Mouse (Mus musculus) midbrain, embryonic 16.5 days (tissue): ENCODE data around the gene Gpr18. TPM values are rescaled to one million over a fixed set of nuclear protein-coding genes. Genes with fewer than 3 reads are reported as not detected.

ENCODE experiments used
- ATAC-seq: fragments of 200-750 bp; cut with Nextera tagmentation; 2 replicates; pipeline ENCODE4 v1.8.0; 2017; ENCODE audit warnings: moderate TSS enrichment
- H3K27ac ChIP-seq: fragments of 300-500 bp; sonication (generic); 2 replicates; pipeline ENCODE4 v1.5.1; 2014; ENCODE audit warnings: mild to moderate bottlenecking, low read length, mixed read lengths
- H3K27me3 ChIP-seq: fragments of 300-500 bp; sonication (generic); 2 replicates; pipeline ENCODE4 v1.6.1; 2014; ENCODE audit warnings: low read depth, low read length, mixed read lengths; ENCODE audit not compliant: control insufficient read depth, insufficient read depth
- H3K36me3 ChIP-seq: fragments of 300-500 bp; sonication (generic); 2 replicates; pipeline ENCODE4 v1.6.1; 2014; ENCODE audit warnings: mild to moderate bottlenecking, low read length, moderate library complexity, mixed read lengths; ENCODE audit not compliant: control insufficient read depth, insufficient read depth
- H3K4me1 ChIP-seq: fragments of 300-500 bp; sonication (generic); 2 replicates; pipeline ENCODE4 v1.6.1; 2014; ENCODE audit warnings: mild to moderate bottlenecking, low read length, mixed read lengths; ENCODE audit not compliant: control insufficient read depth, insufficient read depth
- H3K4me2 ChIP-seq: fragments of 300-500 bp; sonication (generic); 2 replicates; pipeline ENCODE4 v1.6.1; 2014; ENCODE audit warnings: mild to moderate bottlenecking, low read length, mixed read lengths
- H3K4me3 ChIP-seq: fragments of 300-500 bp; sonication (generic); 2 replicates; pipeline ENCODE4 v1.5.1; 2014; ENCODE audit warnings: low read depth, mild to moderate bottlenecking, low read length, moderate library complexity, mixed read lengths
- H3K9ac ChIP-seq: fragments of 300-500 bp; sonication (generic); 2 replicates; pipeline ENCODE4 v1.6.1; 2014; ENCODE audit warnings: low read depth, low read length, mixed read lengths
- H3K9me3 ChIP-seq: fragments of 300-500 bp; sonication (generic); replicated peaks from 2 replicates; pipeline ENCODE4 v1.6.1; 2014; ENCODE audit warnings: mild to moderate bottlenecking, low read length, mixed read lengths; ENCODE audit not compliant: control insufficient read depth, poor library complexity, severe bottlenecking
- WGBS: fragments of 180-500 bp; shearing (Covaris S2); extraction: QIAGEN DNeasy Blood & Tissue Kit; methylation state at CpG from one replicate; pipeline ENCODE4 v1.1.7; 2014; 5-methylcytosine and 5-hydroxymethylcytosine counted together
- polyA plus RNA-seq: library from polyadenylated mRNA; unstranded; fragments of >200 nt; fragmentation: Nextera tagmentation; extraction: Ambion mirVana; gene quantifications from 2 replicates; pipeline ENCODE4 v1.2.1, GENCODE M21; 2015

Gpr18 gene
- polyA plus RNA-seq, 1 experiment from 2014 or later, result 0.16 TPM

DNA sequence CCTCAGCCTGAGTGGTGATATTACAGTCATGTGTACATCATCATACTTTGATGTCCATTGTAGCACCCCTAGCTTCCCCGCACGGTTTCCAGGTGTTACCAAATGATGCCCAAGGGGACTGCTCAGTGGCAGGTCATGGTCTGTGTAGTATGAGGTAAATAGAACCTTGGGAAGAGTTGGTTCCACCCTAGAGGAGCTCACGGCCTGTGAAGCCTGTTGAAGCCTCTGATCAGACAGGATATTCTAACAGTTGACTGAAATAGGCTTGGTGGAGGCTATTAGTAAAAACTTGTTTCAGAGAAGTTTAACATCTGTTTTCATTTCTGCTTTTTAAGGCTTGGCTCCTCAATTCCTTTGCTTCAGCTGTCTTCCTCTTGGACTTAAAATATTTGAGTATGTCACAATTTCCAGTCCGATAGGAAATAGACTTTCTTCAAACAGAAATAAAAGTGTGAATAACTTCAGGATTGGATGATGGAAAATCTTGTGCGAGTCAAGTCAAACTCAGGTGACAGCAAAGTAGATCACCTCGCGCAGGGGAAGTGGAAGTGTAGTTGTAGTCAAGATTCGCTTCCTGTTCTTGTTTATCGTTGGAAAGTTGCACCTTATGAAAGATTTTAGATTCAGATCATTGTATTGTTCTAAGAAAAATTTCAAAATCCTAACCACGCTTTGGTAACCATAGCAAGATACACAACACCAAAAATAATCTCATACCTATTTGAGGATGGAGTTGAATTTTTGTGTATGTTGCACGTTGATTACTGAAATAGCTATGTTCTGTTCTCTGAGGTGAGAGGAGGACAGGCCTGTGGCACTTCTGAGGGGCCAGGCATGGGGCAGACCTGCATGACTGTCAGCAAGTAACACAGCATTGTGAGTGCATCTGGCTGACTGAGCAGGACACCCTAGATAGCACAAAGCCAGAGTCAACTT, 22.9 kb upstream of the Gpr18 start:
- H3K27ac ChIP-seq, result no peak overlapping the region
- no peak overlapping the region for H3K4me3 ChIP-seq
- no peaks in the 10 kb centered on the region for H3K27me3 ChIP-seq
- no peak overlapping the region for H3K9ac ChIP-seq
- H3K4me1 ChIP-seq, result no peaks in the 10 kb centered on the region
- WGBS, result 96% methylated on average over 11 of the region's 11 CpGs
- no peak for ATAC-seq
- peaks cover 7% of the 10 kb centered on the region; the same call in 1 of the 2 replicates for H3K9me3 ChIP-seq
- peaks cover 8% of the 10 kb centered on the region; the same call in 1 of the 2 replicates for H3K36me3 ChIP-seq
- no peak overlapping the region for H3K4me2 ChIP-seq

DNA sequence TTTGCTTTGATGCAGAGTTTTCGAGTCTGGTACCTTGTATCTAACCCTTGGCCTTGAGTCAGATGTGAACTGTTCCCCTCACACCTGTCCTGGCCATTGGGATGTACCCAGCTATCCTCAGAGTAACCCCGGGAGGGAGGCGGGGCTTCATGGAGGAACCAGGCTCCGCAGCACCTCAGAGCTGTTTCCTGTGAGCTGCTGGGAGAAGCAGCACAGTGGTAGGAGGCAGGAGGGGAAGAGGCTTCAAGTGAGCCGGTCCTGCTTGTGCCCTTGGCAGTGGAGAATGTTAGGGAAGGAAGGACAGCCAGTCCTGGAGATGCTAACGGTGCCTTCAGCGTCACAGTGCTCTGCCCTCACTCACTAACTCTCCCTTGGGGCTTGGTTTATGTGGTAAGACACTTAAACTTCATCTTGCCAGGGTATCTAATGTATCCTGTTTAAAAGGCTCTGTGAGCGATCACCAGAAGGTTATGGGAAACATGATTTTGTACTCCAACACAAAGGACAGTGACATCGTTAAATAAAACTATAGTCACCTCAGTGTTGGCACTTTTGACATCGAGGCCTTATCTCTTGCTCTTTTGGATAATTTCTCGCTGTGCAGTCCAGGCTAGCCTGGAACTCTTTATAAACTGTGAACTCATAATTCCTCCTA, 22.1 kb upstream of the Gpr18 start:
- no peak overlapping the region for H3K9ac ChIP-seq
- WGBS, result 90% methylated on average over 11 of the region's 11 CpGs
- H3K9me3 ChIP-seq, result peaks cover 7% of the 10 kb centered on the region; the same call in 1 of the 2 replicates
- peaks cover 8% of the 10 kb centered on the region; the same call in 1 of the 2 replicates for H3K36me3 ChIP-seq
- no peaks in the 10 kb centered on the region for H3K27me3 ChIP-seq
- H3K4me1 ChIP-seq, result no peaks in the 10 kb centered on the region
- no peak overlapping the region for H3K4me3 ChIP-seq
- ATAC-seq, result no peak
- H3K4me2 ChIP-seq, result no peak overlapping the region
- H3K27ac ChIP-seq, result no peak overlapping the region

DNA sequence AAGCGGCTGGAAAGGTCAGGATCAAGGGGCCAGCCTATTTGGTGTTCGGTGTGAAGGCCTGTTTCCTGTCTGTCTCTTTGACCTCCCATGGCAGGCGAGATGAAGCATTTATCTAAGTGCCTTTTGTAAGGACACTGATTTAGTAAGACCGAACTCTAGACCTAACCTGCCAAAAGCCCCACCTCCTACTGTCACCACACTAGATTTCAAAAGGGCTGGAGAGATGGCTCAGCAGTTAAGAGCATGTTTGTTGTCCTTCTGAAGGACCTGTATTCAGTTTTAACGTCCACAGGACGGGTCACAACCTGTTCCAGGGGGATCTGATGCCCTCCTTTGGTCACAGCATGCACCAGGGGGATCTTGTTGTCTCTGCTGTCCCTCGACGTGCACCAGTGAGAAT, 21.3 kb upstream of the Gpr18 start:
- H3K4me3 ChIP-seq, result no peak overlapping the region
- WGBS, result 84% methylated on average over 8 of the region's 8 CpGs
- H3K4me2 ChIP-seq, result no peak overlapping the region
- peaks cover 8% of the 10 kb centered on the region; the same call in 1 of the 2 replicates for H3K36me3 ChIP-seq
- no peak for ATAC-seq
- H3K27me3 ChIP-seq, result no peaks in the 10 kb centered on the region
- H3K4me1 ChIP-seq, result no peaks in the 10 kb centered on the region
- no peak overlapping the region for H3K9ac ChIP-seq
- no peak overlapping the region for H3K27ac ChIP-seq
- peaks cover 7% of the 10 kb centered on the region; the same call in 1 of the 2 replicates for H3K9me3 ChIP-seq

DNA sequence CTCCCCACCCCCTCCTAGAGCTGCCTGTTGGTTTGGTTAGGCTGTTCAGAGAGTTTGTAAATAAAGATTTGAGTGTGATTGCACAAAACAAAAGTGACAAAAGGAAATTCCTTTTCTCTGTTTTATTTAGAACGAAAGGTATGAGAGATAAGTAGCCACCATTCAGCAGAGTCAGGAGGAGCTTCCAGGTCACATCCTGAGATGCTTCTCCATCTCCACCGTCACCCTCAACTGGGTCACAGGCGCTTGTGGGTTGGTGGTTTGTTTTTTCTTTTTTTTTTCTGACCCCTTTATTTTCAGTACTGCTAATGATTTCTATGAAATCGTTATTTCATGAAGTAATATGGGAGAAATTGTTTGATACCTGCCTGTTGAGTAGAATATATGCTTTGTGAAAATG, 20.8 kb upstream of the Gpr18 start:
- WGBS, result 93% methylated on average over 4 of the region's 4 CpGs
- Histone ChIP-seq H3K27ac (no peak overlapping the region), H3K27me3 (no peaks in the 10 kb centered on the region), H3K4me2 (no peak overlapping the region), H3K36me3 (peaks cover 8% of the 10 kb centered on the region; the same call in 1 of the 2 replicates), H3K9ac (no peak overlapping the region), H3K4me3 (no peak overlapping the region), H3K4me1 (no peaks in the 10 kb centered on the region), H3K9me3 (peaks cover 7% of the 10 kb centered on the region; the same call in 1 of the 2 replicates)
- ATAC-seq, result no peak

DNA sequence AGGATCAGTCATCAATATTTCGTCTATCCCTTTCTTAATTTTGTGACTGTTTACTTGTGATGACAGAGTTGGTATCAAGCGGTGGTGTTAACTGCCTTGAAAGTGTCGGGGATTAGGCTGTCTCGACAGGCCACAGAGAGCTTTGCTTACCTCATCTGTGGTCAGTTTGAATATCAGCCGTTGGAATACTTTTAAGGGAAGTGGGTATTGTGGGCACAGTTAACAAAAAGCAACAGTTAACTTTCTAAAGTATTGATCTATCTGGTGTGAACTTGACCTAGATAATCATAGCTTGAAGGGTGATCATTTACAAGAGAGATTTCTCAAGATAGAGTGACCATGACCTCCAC, 19.0 kb upstream of the Gpr18 start:
- Histone ChIP-seq H3K9ac (no peak overlapping the region), H3K27me3 (no peaks in the 10 kb centered on the region), H3K4me1 (no peaks in the 10 kb centered on the region), H3K4me2 (no peak overlapping the region), H3K27ac (no peak overlapping the region), H3K9me3 (peaks cover 7% of the 10 kb centered on the region; the same call in 1 of the 2 replicates), H3K4me3 (no peak overlapping the region), H3K36me3 (peaks cover 8% of the 10 kb centered on the region; the same call in 1 of the 2 replicates)
- 92% methylated on average over 5 of the region's 5 CpGs for WGBS
- no peak for ATAC-seq

DNA sequence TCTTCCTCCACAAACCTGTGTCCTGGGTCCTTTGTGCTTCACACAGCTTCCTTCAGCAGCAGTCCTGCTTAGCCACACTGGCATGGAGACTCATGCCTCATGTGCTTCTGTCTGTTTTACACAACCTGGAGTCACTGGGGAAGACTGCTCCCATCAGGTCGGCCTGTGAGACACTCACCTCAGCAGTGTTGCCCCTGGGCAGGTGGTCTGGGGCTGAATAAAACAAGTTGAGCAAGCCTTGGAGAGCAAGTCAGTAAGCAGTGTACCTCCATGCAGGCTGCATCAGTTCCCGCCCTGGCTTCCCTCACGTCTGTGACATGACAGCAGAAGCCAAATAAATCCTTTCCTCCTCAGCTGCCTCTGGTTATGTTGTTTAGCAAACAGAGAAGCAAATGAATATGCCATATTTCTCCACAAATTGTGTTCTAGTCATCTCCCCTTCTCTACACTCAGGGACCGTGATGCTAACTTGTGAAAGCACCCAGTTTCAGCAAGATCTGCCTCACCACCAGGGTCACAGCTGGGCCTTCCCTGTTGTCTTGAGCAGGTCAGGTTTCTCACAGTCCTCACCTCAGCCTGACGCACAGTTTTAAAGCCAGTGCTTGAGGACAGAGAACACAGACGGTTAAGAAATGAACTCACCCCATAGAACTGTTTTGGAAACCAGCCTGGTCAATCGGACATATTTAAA, 18.5 kb upstream of the Gpr18 start:
- Histone ChIP-seq H3K9me3 (peaks cover 7% of the 10 kb centered on the region; the same call in 1 of the 2 replicates), H3K27ac (no peak overlapping the region), H3K4me2 (no peak overlapping the region), H3K36me3 (peaks cover 8% of the 10 kb centered on the region; the same call in 1 of the 2 replicates), H3K27me3 (no peaks in the 10 kb centered on the region), H3K9ac (no peak overlapping the region), H3K4me1 (no peaks in the 10 kb centered on the region), H3K4me3 (no peak overlapping the region)
- no peak for ATAC-seq
- 94% methylated on average over 7 of the region's 7 CpGs for WGBS

DNA sequence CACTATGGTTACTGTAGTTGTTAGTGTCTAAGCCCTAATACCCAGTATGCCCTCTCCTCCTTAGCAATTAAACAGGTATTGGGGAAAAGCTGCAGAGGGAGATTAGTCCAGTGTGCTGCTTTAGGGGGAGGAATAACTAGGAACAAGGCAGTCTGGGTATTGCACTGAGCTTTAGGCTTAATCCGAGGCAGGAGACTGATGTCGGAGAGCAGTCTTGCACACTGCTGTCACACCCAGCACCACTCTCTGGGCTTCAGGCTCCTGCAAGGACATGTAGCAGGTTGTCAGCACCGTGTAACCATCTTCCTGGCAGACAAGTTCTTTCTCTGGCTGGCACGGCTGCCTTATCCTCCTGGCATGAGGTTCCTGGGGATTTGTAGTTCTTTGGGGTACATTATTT, 16.6 kb upstream of the Gpr18 start:
- H3K27ac ChIP-seq, result no peak overlapping the region
- H3K4me1 ChIP-seq, result no peaks in the 10 kb centered on the region
- WGBS, result 65% methylated on average over 4 of the region's 4 CpGs
- ATAC-seq, result no peak
- H3K27me3 ChIP-seq, result no peaks in the 10 kb centered on the region
- peaks cover 7% of the 10 kb centered on the region; the same call in 1 of the 2 replicates for H3K9me3 ChIP-seq
- H3K4me3 ChIP-seq, result no peak overlapping the region
- H3K9ac ChIP-seq, result no peak overlapping the region
- no peak overlapping the region for H3K4me2 ChIP-seq
- H3K36me3 ChIP-seq, result peaks cover 8% of the 10 kb centered on the region; the same call in 1 of the 2 replicates

DNA sequence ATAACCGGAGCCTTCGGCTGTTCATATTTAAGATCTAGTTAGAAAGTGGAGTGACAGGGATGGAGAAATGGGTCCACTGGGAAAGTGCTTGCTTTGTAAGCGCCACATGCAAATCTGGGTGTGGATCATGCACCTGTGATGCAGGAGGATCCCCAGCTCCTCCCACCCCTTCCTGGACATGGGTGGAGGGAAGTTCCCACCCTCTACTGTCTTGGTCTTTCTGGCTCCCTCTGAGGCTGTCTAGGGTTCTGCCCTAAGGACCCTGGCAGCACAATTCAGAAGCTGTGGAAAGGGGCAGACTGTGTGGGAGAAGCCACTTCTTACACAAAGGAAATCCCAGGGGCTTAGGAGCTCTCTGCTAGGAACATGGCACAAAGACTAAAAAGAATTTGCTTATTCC, 16.0 kb upstream of the Gpr18 start:
- H3K4me1 ChIP-seq, result no peaks in the 10 kb centered on the region
- H3K4me3 ChIP-seq, result no peak overlapping the region
- H3K36me3 ChIP-seq, result peaks cover 5% of the 10 kb centered on the region; the same call in 1 of the 2 replicates
- H3K4me2 ChIP-seq, result no peak overlapping the region
- no peak for ATAC-seq
- H3K9ac ChIP-seq, result no peak overlapping the region
- 89% methylated on average over 3 of the region's 3 CpGs for WGBS
- peaks cover 7% of the 10 kb centered on the region; the same call in 1 of the 2 replicates for H3K9me3 ChIP-seq
- H3K27ac ChIP-seq, result no peak overlapping the region
- H3K27me3 ChIP-seq, result no peaks in the 10 kb centered on the region
